Mouse (Mus musculus) monocyte, adult 5-6 weeks (primary cell): ENCODE results near the gene Slitrk4. TPM values are rescaled to one million over a fixed set of nuclear protein-coding genes. Genes with fewer than 3 reads are reported as not detected.

ENCODE experiments used
- ATAC-seq: fragments of 153-309, 156-312 bp; replicated peaks from 2 replicates; pipeline ENCODE4 v1.8.0; 2017; ENCODE audit warnings: mild to moderate bottlenecking; ENCODE audit not compliant: low TSS enrichment, insufficient number of reproducible peaks, severe bottlenecking, poor library complexity, low FRiP score
- total RNA-seq: library from RNA; stranded (forward); fragments of 200-1000, 200-491, 200-594 nt; gene quantifications from 3 replicates; pipeline ENCODE4 v1.2.3, GENCODE M21; 2017

Gene Slitrk4
- not detected in 3 replicates for total RNA-seq

- no peak for ATAC-seq
Measured at GRCm38 (mm10) chrX:64276290-64277125, at the start of gene Slitrk4. Slitrk4 (minus strand) TSS chrX:64276996.

- no peak for ATAC-seq
Measured at GRCm38 (mm10) chrX:64319501-64319900, 42.7 kb upstream of the Slitrk4 start.

- ATAC-seq, result no peak
Measured at GRCm38 (mm10) chrX:64277991-64278301, 1.1 kb upstream of the Slitrk4 start.

- no peak for ATAC-seq
Measured at GRCm38 (mm10) chrX:64277126-64277990, 562 bp upstream of the Slitrk4 start.

- no peak for ATAC-seq
Measured at GRCm38 (mm10) chrX:64275501-64276289, 1.1 kb downstream of the Slitrk4 start.

GRCm38 (mm10) chrX:64263481-64263880 lies 13.3 kb downstream of the Slitrk4 start:
- ATAC-seq, result no peak

Other genes with a start within 250 kb of the Slitrk4 start
- not detected in 3 replicates for gene Gm6760, start 124.8 kb downstream of the Slitrk4 start, total RNA-seq
- not detected in 3 replicates for gene 3830417A13Rik, start 103.4 kb downstream of the Slitrk4 start, total RNA-seq